Mouse (Mus musculus) limb, embryonic 14.5 days (tissue): ENCODE measurements at regions not wholly inside any gene's neighbourhood (a gene's known extent, or its start where the extent isn't known, plus 50 kb on each side); places are given as distances from the start of the nearest gene placed in this dataset.

Source experiments
- ATAC-seq: fragments of 200-750 bp; cut with Nextera tagmentation; 2 replicates; pipeline ENCODE4 v1.8.0; 2017; ENCODE audit warnings: low read depth, moderate number of reproducible peaks, moderate TSS enrichment; ENCODE audit not compliant: low FRiP score
- DNase-seq: peaks from one replicate; pipeline ENCODE4 v3.0.0-alpha.2; 2015; ENCODE audit warnings: low spot score
- H3K27ac ChIP-seq: fragments of 300-500 bp; sonication (generic); replicated peaks from 2 replicates; pipeline ENCODE4 v1.5.1; 2014; ENCODE audit warnings: low read depth, mild to moderate bottlenecking, low read length, moderate library complexity, mixed read lengths
- H3K27me3 ChIP-seq: fragments of 300-500 bp; sonication (generic); 2 replicates; pipeline ENCODE4 v1.6.1; 2014; ENCODE audit warnings: low read length, mixed read lengths; ENCODE audit not compliant: control insufficient read depth, insufficient read depth
- H3K36me3 ChIP-seq: fragments of 300-500 bp; sonication (generic); 2 replicates; pipeline ENCODE4 v1.6.1; 2014; ENCODE audit warnings: mild to moderate bottlenecking, low read length, moderate library complexity, mixed read lengths; ENCODE audit not compliant: control insufficient read depth, insufficient read depth
- H3K4me1 ChIP-seq: fragments of 300-500 bp; sonication (generic); 2 replicates; pipeline ENCODE4 v1.6.1; 2014; ENCODE audit warnings: antibody characterized with exemption, low read length, mixed read lengths; ENCODE audit not compliant: control insufficient read depth, insufficient read depth
- H3K4me2 ChIP-seq: fragments of 300-500 bp; sonication (generic); replicated peaks from 2 replicates; pipeline ENCODE4 v1.6.1; 2014; ENCODE audit warnings: low read depth, mild to moderate bottlenecking, low read length, moderate library complexity; ENCODE audit not compliant: severe bottlenecking
- H3K4me3 ChIP-seq: fragments of 300-500 bp; sonication (generic); replicated peaks from 2 replicates; pipeline ENCODE4 v1.5.1; 2014; ENCODE audit warnings: low read length
- H3K9ac ChIP-seq: fragments of 300-500 bp; sonication (generic); 2 replicates; pipeline ENCODE4 v1.6.1; 2014; ENCODE audit warnings: mild to moderate bottlenecking, low read depth, low read length, moderate library complexity; ENCODE audit not compliant: severe bottlenecking
- H3K9me3 ChIP-seq: fragments of 300-500 bp; sonication (generic); 2 replicates; pipeline ENCODE4 v1.6.1; 2016; ENCODE audit warnings: low read length; ENCODE audit not compliant: control insufficient read depth
- POLR2A ChIP-seq: fragments of 200-500 bp; IDR thresholded peaks from 2 replicates; pipeline ENCODE4 v1.8.0; 2012; ENCODE audit warnings: inconsistent platforms, mild to moderate bottlenecking, moderate library complexity, borderline replicate concordance; ENCODE audit not compliant: insufficient read depth, insufficient read length; ENCODE audit errors: extremely low read depth
- WGBS: fragments of 180-500 bp; shearing (Covaris S2); extraction: QIAGEN DNeasy Blood & Tissue Kit; methylation state at CpG from one replicate; pipeline ENCODE4 v1.1.7; 2014; 5-methylcytosine and 5-hydroxymethylcytosine counted together

GRCm38 (mm10) chr9:113601451-113601850, 106.6 kb downstream of the Pdcd6ip start:
- H3K9ac ChIP-seq: no peak overlapping the region
- H3K4me2 ChIP-seq: no peak overlapping the region
- WGBS: 13% methylated on average over 5 of the region's 5 CpGs
- no peak overlapping the region for H3K4me3 ChIP-seq
- no peaks in the 10 kb centered on the region for H3K9me3 ChIP-seq
- TF ChIP-seq POLR2A: no peak
- DNase-seq: no peak
- no peaks in the 10 kb centered on the region for H3K27me3 ChIP-seq
- ATAC-seq: no peak
- no peak overlapping the region for H3K27ac ChIP-seq
- H3K36me3 ChIP-seq: no peaks in the 10 kb centered on the region
- no peaks in the 10 kb centered on the region for H3K4me1 ChIP-seq

GRCm38 (mm10) chr9:113587260-113587659, 120.8 kb downstream of the Pdcd6ip start:
- Histone ChIP-seq H3K4me1 (no peaks in the 10 kb centered on the region), H3K27me3 (no peaks in the 10 kb centered on the region), H3K27ac (no peak overlapping the region), H3K9ac (no peak overlapping the region), H3K9me3 (no peaks in the 10 kb centered on the region), H3K4me3 (no peak overlapping the region), H3K36me3 (no peaks in the 10 kb centered on the region), H3K4me2 (no peak overlapping the region)
- DNase-seq: no peak
- no peak for ATAC-seq
- WGBS: 57% methylated on average over 6 of the region's 6 CpGs
- TF ChIP-seq POLR2A: no peak

GRCm38 (mm10) chr9:113586477-113586876, 121.6 kb downstream of the Pdcd6ip start:
- Histone ChIP-seq H3K27me3 (no peaks in the 10 kb centered on the region), H3K9ac (no peak overlapping the region), H3K4me2 (no peak overlapping the region), H3K36me3 (no peaks in the 10 kb centered on the region), H3K4me1 (no peaks in the 10 kb centered on the region), H3K9me3 (no peaks in the 10 kb centered on the region), H3K27ac (no peak overlapping the region), H3K4me3 (no peak overlapping the region)
- DNase-seq (no peak), ATAC-seq (no peak)
- TF ChIP-seq POLR2A: no peak
- 91% methylated on average over 4 of the region's 4 CpGs for WGBS

- Histone ChIP-seq H3K4me2 (no peak overlapping the region), H3K27me3 (no peaks in the 10 kb centered on the region), H3K36me3 (no peaks in the 10 kb centered on the region), H3K4me1 (no peaks in the 10 kb centered on the region), H3K9ac (no peak overlapping the region), H3K27ac (no peak overlapping the region), H3K9me3 (no peaks in the 10 kb centered on the region), H3K4me3 (no peak overlapping the region)
- DNase-seq (no peak), ATAC-seq (no peak)
- TF ChIP-seq POLR2A: no peak
- WGBS: 49% methylated on average over 9 of the region's 9 CpGs
Observed at GRCm38 (mm10) chr9:113578221-113578620, 129.8 kb downstream of the Pdcd6ip start.

GRCm38 (mm10) chr9:113568849-113569248, 139.2 kb downstream of the Pdcd6ip start:
- DNase-seq: no peak
- H3K9me3 ChIP-seq: no peaks in the 10 kb centered on the region
- 58% methylated on average over 1 of the region's 1 CpGs for WGBS

GRCm38 (mm10) chr9:113567705-113568104, 140.4 kb downstream of the Pdcd6ip start:
- Histone ChIP-seq H3K27me3 (no peaks in the 10 kb centered on the region), H3K36me3 (no peaks in the 10 kb centered on the region), H3K27ac (no peak overlapping the region), H3K9me3 (no peaks in the 10 kb centered on the region), H3K9ac (no peak overlapping the region), H3K4me2 (no peak overlapping the region), H3K4me1 (0 out of 2 replicates have a peak, but pooled peaks cover 3% of the 10 kb centered on the region), H3K4me3 (no peak overlapping the region)
- ATAC-seq: no peak
- WGBS: 82% methylated on average over 1 of the region's 1 CpGs
- DNase-seq: no peak
- TF ChIP-seq POLR2A: no peak

More at GRCm38 (mm10) chr9:113568849-113569248, 139.2 kb downstream of the Pdcd6ip start:
- no peaks in the 10 kb centered on the region for H3K27me3 ChIP-seq
- H3K4me2 ChIP-seq: no peak overlapping the region
- 0 out of 2 replicates have a peak, but pooled peaks cover 3% of the 10 kb centered on the region for H3K4me1 ChIP-seq
- H3K36me3 ChIP-seq: no peaks in the 10 kb centered on the region
- H3K27ac ChIP-seq: no peak overlapping the region
- H3K4me3 ChIP-seq: no peak overlapping the region
- ATAC-seq: no peak
- no peak overlapping the region for H3K9ac ChIP-seq
- TF ChIP-seq POLR2A: no peak
